28 mouse cellular contexts compared by ENCODE assay signal in the genomic region with DNA sequence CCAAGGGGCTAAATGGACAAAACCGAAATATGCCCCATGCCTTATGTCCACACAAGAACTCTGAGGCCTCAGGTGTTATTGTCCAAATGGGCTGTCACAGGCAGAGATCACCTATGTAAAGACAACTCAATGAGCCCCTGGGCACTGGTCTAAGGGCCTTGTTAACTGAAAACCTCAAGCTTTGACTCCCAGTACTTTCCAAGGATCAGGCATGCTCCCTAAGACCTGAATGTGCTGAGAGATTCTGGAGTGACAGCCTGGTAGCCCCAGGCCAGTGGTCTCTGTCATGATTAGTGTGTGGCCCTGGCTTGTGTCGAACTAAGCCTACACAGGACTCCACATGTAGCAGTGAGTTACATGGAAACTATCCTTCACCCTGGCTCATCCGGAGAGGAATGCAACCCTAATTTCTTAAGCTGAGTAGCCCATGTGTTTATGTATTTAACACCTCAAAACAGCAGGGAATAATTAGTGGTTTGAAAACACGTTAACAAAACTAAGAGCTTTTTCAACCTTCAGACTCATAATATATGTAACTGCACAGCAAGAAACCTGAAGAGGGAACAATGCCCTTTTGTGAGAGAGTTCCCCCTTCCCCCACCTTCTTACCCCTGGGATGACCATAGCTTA.
DNase-seq lines count a peak whose midpoint lies in the region; ATAC-seq and TF ChIP-seq lines count a peak whose summit lies in the region.
"Had no signal": no experiment of that assay in that cellular context is flagged by ENCODE, and none has a peak within 500 bp of the region (broad histone marks: within the 10 kb centered on the region; RNA-seq: fewer than 3 reads in every experiment).

No protein-coding gene starts in this region.

- no peak overlapping the region for H3K9ac ChIP-seq in midbrain, embryonic 14.5 days (replicated peaks; ENCODE audit: low read length)
- no peak overlapping the region for H3K9ac ChIP-seq in limb, embryonic 11.5 days (ENCODE audit: low read length)
- no peak overlapping the region for H3K9ac ChIP-seq in stomach, postnatal 0 days (ENCODE audit: low read length)
- H3K9ac ChIP-seq: embryonic facial prominence, embryonic 13.5 days; forebrain, embryonic 15.5 days; hindbrain, embryonic 15.5 days; intestine, embryonic 15.5 days; liver, embryonic 15.5 days; lung, embryonic 15.5 days had no signal

- no peaks in the 10 kb centered on the region; the same call in 1 of the 2 replicates for H3K27me3 ChIP-seq in midbrain, embryonic 10.5 days (ENCODE audit: low read depth, poor library complexity, severe bottlenecking)
- H3K27me3 ChIP-seq in midbrain, embryonic 14.5 days (ENCODE audit: control insufficient read depth, insufficient read depth, low read length), result no peaks in the 10 kb centered on the region
- no peaks in the 10 kb centered on the region for H3K27me3 ChIP-seq in limb, embryonic 11.5 days (ENCODE audit: control insufficient read depth, insufficient read depth, low read length)
- no peaks in the 10 kb centered on the region for H3K27me3 ChIP-seq in stomach, postnatal 0 days (ENCODE audit: control insufficient read depth, insufficient read depth, low read length)
- H3K27me3 ChIP-seq: hindbrain, embryonic 15.5 days; intestine, embryonic 15.5 days; liver, embryonic 15.5 days; lung, embryonic 15.5 days had no signal

- H3K4me1 ChIP-seq in midbrain, embryonic 10.5 days, result peaks cover 22% of the 10 kb centered on the region
- peaks cover 13% of the 10 kb centered on the region; the same call in 1 of the 2 replicates for H3K4me1 ChIP-seq in midbrain, embryonic 14.5 days (ENCODE audit: control insufficient read depth, insufficient read depth, low read length)
- H3K4me1 ChIP-seq in limb, embryonic 11.5 days (ENCODE audit: control insufficient read depth, insufficient read depth, low read length), result peaks cover 9% of the 10 kb centered on the region
- H3K4me1 ChIP-seq in stomach, postnatal 0 days (replicated peaks; ENCODE audit: control insufficient read depth, insufficient read depth), result no peaks in the 10 kb centered on the region
- H3K4me1 ChIP-seq: forebrain, embryonic 15.5 days; hindbrain, embryonic 15.5 days; intestine, embryonic 15.5 days; liver, embryonic 15.5 days; lung, embryonic 15.5 days had no signal

- H3K9me3 ChIP-seq in midbrain, embryonic 10.5 days (replicated peaks), result no peaks in the 10 kb centered on the region
- H3K9me3 ChIP-seq in midbrain, embryonic 14.5 days (ENCODE audit: control insufficient read depth, low read length), result no peaks in the 10 kb centered on the region
- no peaks in the 10 kb centered on the region for H3K9me3 ChIP-seq in limb, embryonic 11.5 days (ENCODE audit: control insufficient read depth, low read length)
- no peaks in the 10 kb centered on the region for H3K9me3 ChIP-seq in stomach, postnatal 0 days (ENCODE audit: control insufficient read depth, low read length)
- H3K9me3 ChIP-seq: embryonic facial prominence, embryonic 13.5 days; forebrain, embryonic 15.5 days; hindbrain, embryonic 15.5 days; intestine, embryonic 15.5 days; liver, embryonic 15.5 days; lung, embryonic 15.5 days had no signal

- no peaks in the 10 kb centered on the region for H3K36me3 ChIP-seq in midbrain, embryonic 10.5 days
- no peaks in the 10 kb centered on the region for H3K36me3 ChIP-seq in midbrain, embryonic 14.5 days (ENCODE audit: control insufficient read depth, insufficient read depth, low read length)
- H3K36me3 ChIP-seq in limb, embryonic 11.5 days (ENCODE audit: control insufficient read depth, insufficient read depth, low read length), result no peaks in the 10 kb centered on the region
- no peaks in the 10 kb centered on the region for H3K36me3 ChIP-seq in stomach, postnatal 0 days (ENCODE audit: control insufficient read depth, insufficient read depth, low read length)
- H3K36me3 ChIP-seq: embryonic facial prominence, embryonic 13.5 days; forebrain, embryonic 15.5 days; hindbrain, embryonic 15.5 days; intestine, embryonic 15.5 days; liver, embryonic 15.5 days; lung, embryonic 15.5 days had no signal

- no peak overlapping the region for H3K4me3 ChIP-seq in midbrain, embryonic 10.5 days
- H3K4me3 ChIP-seq in midbrain, embryonic 14.5 days (replicated peaks; ENCODE audit: low read depth, low read length), result no peak overlapping the region
- no peak overlapping the region for H3K4me3 ChIP-seq in limb, embryonic 11.5 days (ENCODE audit: low read depth, low read length)
- no peak overlapping the region for H3K4me3 ChIP-seq in stomach, postnatal 0 days (ENCODE audit: low read depth, low read length)
- H3K4me3 ChIP-seq: embryonic facial prominence, embryonic 13.5 days; forebrain, embryonic 15.5 days; heart, adult 2 months; hindbrain, embryonic 15.5 days; intestine, embryonic 15.5 days; liver, embryonic 15.5 days; lung, embryonic 15.5 days had no signal

- DNase-seq in midbrain, embryonic 10.5 days (ENCODE audit: low spot score), result no peak
- no peak for DNase-seq in midbrain, embryonic 14.5 days
- DNase-seq in embryo, embryonic 9.5 days (ENCODE audit: extremely low spot score), result peak; percentile 39
- DNase-seq in limb, embryonic 11.5 days (ENCODE audit: low spot score), result no peak
- no peak for DNase-seq in frontal cortex, adult 2 months (ENCODE audit: extremely low spot score in 1 of 2, low spot score in 1 of 2)
- no peak for DNase-seq in stomach, postnatal 0 days (ENCODE audit: low spot score)
- DNase-seq: adrenal gland, adult 2 months; cerebellum, adult 11-12 months; cerebellum, postnatal 14 days; gastrocnemius, postnatal 14 days; heart, adult 2 months; heart, postnatal 36 days; kidney, adult 9 months; kidney, postnatal 14 days; layer of hippocampus, postnatal 36 days; liver; lung, postnatal 36 days; right cerebral cortex, postnatal 14 days; spleen, adult 18-20 months; thymus, postnatal 14 days had no signal

- 36% methylated on average over 4 of the region's 4 CpGs for WGBS in midbrain, embryonic 10.5 days
- WGBS in midbrain, embryonic 14.5 days, result 40% methylated on average over 4 of the region's 4 CpGs
- 28% methylated on average over 4 of the region's 4 CpGs for WGBS in limb, embryonic 11.5 days
- WGBS in stomach, postnatal 0 days, result 74% methylated on average over 4 of the region's 4 CpGs

- ATAC-seq in midbrain, embryonic 14.5 days (ENCODE audit: low FRiP score, low TSS enrichment), result no peak
- peak; percentile 54; the same call in 1 of the 2 replicates for ATAC-seq in limb, embryonic 11.5 days (ENCODE audit: insufficient number of reproducible peaks, low FRiP score, low TSS enrichment, low read depth)
- no peak for ATAC-seq in megakaryocyte progenitor cell, adult 5-6 weeks (replicated peaks; ENCODE audit: poor library complexity)
- no peak for ATAC-seq in stomach, postnatal 0 days (ENCODE audit: low FRiP score, low TSS enrichment)
- ATAC-seq: forebrain, embryonic 15.5 days; intestine, embryonic 15.5 days; Patski had no signal

- no peak overlapping the region for H3K4me2 ChIP-seq in midbrain, embryonic 14.5 days (ENCODE audit: low read length)
- no peak overlapping the region for H3K4me2 ChIP-seq in limb, embryonic 11.5 days (ENCODE audit: low read depth, severe bottlenecking)
- no peak overlapping the region for H3K4me2 ChIP-seq in stomach, postnatal 0 days (replicated peaks; ENCODE audit: low read depth)
- H3K4me2 ChIP-seq: embryonic facial prominence, embryonic 13.5 days; forebrain, embryonic 15.5 days; hindbrain, embryonic 15.5 days; intestine, embryonic 15.5 days; liver, embryonic 15.5 days; lung, embryonic 15.5 days had no signal

- TF ChIP-seq EP300 in stomach, postnatal 0 days (optimal IDR thresholded peaks at IDR 0.05), result no peak

- H3K27ac ChIP-seq in midbrain, embryonic 10.5 days (replicated peaks), result peak overlapping the region; percentile 57
- H3K27ac ChIP-seq in midbrain, embryonic 14.5 days (replicated peaks; ENCODE audit: low read depth, low read length), result no peak overlapping the region
- H3K27ac ChIP-seq in limb, embryonic 11.5 days (replicated peaks; ENCODE audit: low read depth, low read length), result no peak overlapping the region; the same call in 1 of the 2 replicates
- no peak overlapping the region for H3K27ac ChIP-seq in stomach, postnatal 0 days (replicated peaks)
- H3K27ac ChIP-seq: embryonic facial prominence, embryonic 13.5 days; forebrain, embryonic 15.5 days; heart, adult 2 months; hindbrain, embryonic 15.5 days; intestine, embryonic 15.5 days; liver, embryonic 15.5 days; lung, embryonic 15.5 days had no signal

- TF ChIP-seq CTCF in stomach, postnatal 0 days (IDR thresholded peaks at IDR 0.05; ENCODE audit: low read depth), result no peak
